Mouse (Mus musculus) lung, embryonic 14.5 days (tissue): ENCODE measurements around the gene Rps18. TPM values are rescaled to one million over a fixed set of nuclear protein-coding genes. Genes with fewer than 3 reads are reported as not detected.

ENCODE experiments used
- ATAC-seq: fragments of 200-750 bp; cut with Nextera tagmentation; 2 replicates; pipeline ENCODE4 v1.8.0; 2017; ENCODE audit warnings: mild to moderate bottlenecking, moderate TSS enrichment, moderate library complexity; ENCODE audit not compliant: insufficient read depth
- DNase-seq: peaks from one replicate; pipeline ENCODE4 v3.0.0-alpha.2; 2015
- H3K27ac ChIP-seq: fragments of 300-500 bp; sonication (generic); 2 replicates; pipeline ENCODE4 v1.5.1; 2014; ENCODE audit warnings: low read depth, mild to moderate bottlenecking, moderate library complexity
- H3K27me3 ChIP-seq: fragments of 300-500 bp; sonication (generic); 2 replicates; pipeline ENCODE4 v1.6.1; 2014; ENCODE audit warnings: low read length, control low read depth; ENCODE audit not compliant: insufficient read depth
- H3K36me3 ChIP-seq: fragments of 300-500 bp; sonication (generic); 2 replicates; pipeline ENCODE4 v1.6.1; 2014; ENCODE audit warnings: control low read depth; ENCODE audit not compliant: insufficient read depth
- H3K4me1 ChIP-seq: fragments of 300-500 bp; sonication (generic); 2 replicates; pipeline ENCODE4 v1.6.1; 2014; ENCODE audit warnings: antibody characterized with exemption, control low read depth; ENCODE audit not compliant: insufficient read depth
- H3K4me2 ChIP-seq: fragments of 300-500 bp; sonication (generic); 2 replicates; pipeline ENCODE4 v1.6.1; 2014; ENCODE audit warnings: mild to moderate bottlenecking
- H3K4me3 ChIP-seq: fragments of 300-500 bp; sonication (generic); 2 replicates; pipeline ENCODE4 v1.5.1; 2014; ENCODE audit warnings: low read depth, low read length
- H3K9ac ChIP-seq: fragments of 300-500 bp; sonication (generic); 2 replicates; pipeline ENCODE4 v1.6.1; 2014
- H3K9me3 ChIP-seq: fragments of 300-500 bp; sonication (generic); 2 replicates; pipeline ENCODE4 v1.6.1; 2016; ENCODE audit warnings: low read depth, low read length, control low read depth
- CTCF ChIP-seq: IDR thresholded peaks from 2 replicates; pipeline ENCODE4 v1.5.1; 2016; ENCODE audit warnings: antibody characterized with exemption, low read depth
- WGBS: fragments of 180-500 bp; shearing (Covaris S2); extraction: QIAGEN DNeasy Blood & Tissue Kit; methylation state at CpG from one replicate; pipeline ENCODE4 v1.1.7; 2014; 5-methylcytosine and 5-hydroxymethylcytosine counted together
- polyA plus RNA-seq: library from polyadenylated mRNA; unstranded; fragments of >200 nt; fragmentation: Nextera tagmentation; extraction: Ambion mirVana; gene quantifications from 2 replicates; pipeline ENCODE4 v1.2.1, GENCODE M21; 2014

Gene Rps18
- polyA plus RNA-seq, 1 experiment from 2014 or later, result 2,085 TPM

DNA sequence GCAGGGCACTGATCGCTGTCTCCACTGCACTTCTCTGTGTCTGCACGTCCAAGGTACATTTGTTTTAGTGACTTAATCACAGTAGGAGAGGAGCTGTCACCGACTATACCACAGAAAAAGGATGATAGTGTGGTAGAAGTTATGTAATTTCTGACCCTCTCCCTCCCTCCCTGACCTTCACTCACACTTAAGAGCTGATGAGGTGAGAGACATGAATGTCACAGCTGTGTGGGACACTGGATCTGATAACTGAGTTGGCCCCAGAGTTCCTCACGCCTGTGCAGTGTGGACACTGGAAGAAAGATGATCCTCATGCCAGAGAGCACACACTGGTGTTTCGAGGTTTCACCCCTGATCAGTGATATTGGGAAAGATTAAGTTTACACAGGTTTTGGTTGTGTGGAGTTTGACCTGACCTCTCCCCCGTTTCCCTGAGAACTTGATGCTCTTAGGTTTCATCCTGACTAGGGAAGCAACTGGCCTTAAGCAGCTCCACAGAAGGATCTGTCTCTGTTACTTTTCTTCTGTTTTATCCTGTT, 23.8 kb upstream of the Rps18 start:
- no peak overlapping the region for H3K4me2 ChIP-seq
- no peak for TF ChIP-seq CTCF
- WGBS, result 37% methylated on average over 6 of the region's 6 CpGs
- H3K27ac ChIP-seq, result no peak overlapping the region
- ATAC-seq (no peak), DNase-seq (peak; percentile 32)
- no peak overlapping the region for H3K9ac ChIP-seq
- peaks cover 5% of the 10 kb centered on the region; the same call in 1 of the 2 replicates for H3K4me1 ChIP-seq
- no peaks in the 10 kb centered on the region for H3K36me3 ChIP-seq
- H3K27me3 ChIP-seq, result peaks cover 42% of the 10 kb centered on the region
- no peaks in the 10 kb centered on the region for H3K9me3 ChIP-seq
- H3K4me3 ChIP-seq, result no peak overlapping the region

DNA sequence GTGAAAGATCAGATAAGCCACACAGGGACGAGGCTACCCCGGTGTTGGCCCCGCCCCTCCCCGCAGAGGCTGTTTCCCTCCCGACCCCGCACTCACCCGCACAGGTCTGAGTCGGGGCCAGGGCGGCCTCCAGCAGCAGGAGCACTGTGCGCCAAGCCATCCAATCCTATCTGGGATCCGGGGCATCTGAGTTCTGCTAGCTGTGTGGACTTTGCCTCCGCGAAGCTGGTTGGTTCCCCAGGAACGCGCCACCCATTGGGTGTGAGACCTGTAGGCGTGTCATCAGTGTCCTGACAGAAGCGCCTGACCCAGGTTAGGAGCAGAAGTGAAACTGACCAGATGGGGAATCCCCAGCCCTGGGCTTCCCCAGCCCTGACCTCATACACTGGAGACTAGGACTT, 22.8 kb upstream of the Rps18 start:
- no peak overlapping the region for H3K27ac ChIP-seq
- no peaks in the 10 kb centered on the region for H3K36me3 ChIP-seq
- H3K9me3 ChIP-seq, result no peaks in the 10 kb centered on the region
- under 1% methylated on average over 17 of the region's 17 CpGs for WGBS
- TF ChIP-seq CTCF, result no peak
- H3K4me2 ChIP-seq, result peak overlapping the region; percentile 59
- H3K9ac ChIP-seq, result no peak overlapping the region
- peaks cover 5% of the 10 kb centered on the region; the same call in 1 of the 2 replicates for H3K4me1 ChIP-seq
- peak overlapping the region; percentile 32 for H3K4me3 ChIP-seq
- H3K27me3 ChIP-seq, result peaks cover 42% of the 10 kb centered on the region
- DNase-seq, result peak; percentile 60
- ATAC-seq, result peak; percentile 13; the same call in 1 of the 2 replicates

DNA sequence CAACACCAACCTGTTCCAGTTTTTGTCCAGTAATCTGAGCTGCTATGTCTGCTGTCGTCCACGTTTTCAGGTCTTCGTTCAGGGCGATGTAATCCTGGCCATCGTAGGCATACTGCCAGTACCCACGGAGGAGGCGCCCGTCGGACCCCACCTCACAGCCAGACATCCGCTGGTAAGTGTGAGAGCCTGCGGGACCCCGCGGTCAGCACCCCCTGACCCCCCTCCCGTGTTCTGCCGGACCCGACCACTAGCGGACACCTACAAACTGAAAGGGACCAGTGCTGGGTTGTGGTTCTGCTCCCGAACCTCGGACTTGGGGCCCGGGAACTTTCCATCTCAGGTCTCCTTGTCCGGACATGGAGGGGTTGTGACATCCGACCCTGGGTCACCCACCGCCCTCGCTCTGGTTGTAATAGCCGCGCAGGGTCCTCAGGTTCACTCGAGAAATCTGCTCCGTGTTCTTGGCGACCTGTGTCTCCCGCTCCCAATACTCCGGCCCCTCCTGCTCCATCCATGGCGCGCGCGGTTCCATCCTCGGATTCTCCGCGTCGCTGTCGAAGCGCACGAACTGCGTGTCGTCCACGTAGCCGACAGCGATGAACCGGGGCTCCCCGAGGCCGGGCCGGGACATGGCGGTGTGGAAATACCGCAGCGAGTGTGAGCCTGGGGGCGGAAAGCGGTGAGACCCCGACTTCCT, 22.2 kb upstream of the Rps18 start:
- Histone ChIP-seq H3K9me3 (no peaks in the 10 kb centered on the region), H3K27ac (no peak overlapping the region), H3K4me1 (peaks cover 5% of the 10 kb centered on the region; the same call in 1 of the 2 replicates), H3K36me3 (no peaks in the 10 kb centered on the region), H3K4me2 (peak overlapping the region; percentile 59), H3K9ac (no peak overlapping the region), H3K4me3 (peak overlapping the region; percentile 32), H3K27me3 (peaks cover 42% of the 10 kb centered on the region)
- WGBS, result 2% methylated on average over 56 of the region's 57 CpGs
- no peak for TF ChIP-seq CTCF
- DNase-seq (no peak), ATAC-seq (no peak)

DNA sequence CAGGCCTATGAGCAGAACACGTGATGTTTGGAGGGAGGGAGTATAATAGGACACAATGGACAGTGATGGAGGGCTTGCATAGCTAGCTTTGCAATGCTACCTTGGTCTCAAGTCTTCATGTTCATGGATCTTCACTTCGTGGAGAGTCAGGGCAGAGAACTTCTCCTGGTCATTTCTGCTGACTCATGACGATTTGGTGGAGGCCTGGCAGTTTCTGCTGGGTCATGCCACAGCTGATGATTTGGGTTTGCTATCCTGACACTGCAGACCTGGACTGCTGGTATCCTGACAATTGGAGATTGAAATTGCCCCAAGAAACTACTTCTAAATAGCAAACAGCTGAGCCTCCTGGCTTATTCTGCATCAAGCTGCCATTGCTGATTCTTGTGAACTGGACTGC, 17.8 kb upstream of the Rps18 start:
- no peak for TF ChIP-seq CTCF
- Histone ChIP-seq H3K4me3 (no peak overlapping the region), H3K27me3 (peaks cover 21% of the 10 kb centered on the region), H3K4me2 (no peak overlapping the region), H3K36me3 (no peaks in the 10 kb centered on the region), H3K9ac (no peak overlapping the region), H3K27ac (no peak overlapping the region), H3K9me3 (no peaks in the 10 kb centered on the region), H3K4me1 (no peaks in the 10 kb centered on the region)
- 57% methylated on average over 3 of the region's 3 CpGs for WGBS
- ATAC-seq (no peak), DNase-seq (no peak)

GRCm38 (mm10) chr17:33972691-33973090, 16.9 kb upstream of the Rps18 start:
- Histone ChIP-seq H3K9me3 (no peaks in the 10 kb centered on the region), H3K4me1 (no peaks in the 10 kb centered on the region), H3K36me3 (no peaks in the 10 kb centered on the region), H3K4me3 (no peak overlapping the region), H3K27ac (no peak overlapping the region), H3K27me3 (peaks cover 13% of the 10 kb centered on the region), H3K9ac (no peak overlapping the region), H3K4me2 (no peak overlapping the region)
- TF ChIP-seq CTCF, result no peak
- ATAC-seq (peak; percentile 42; the same call in 1 of the 2 replicates), DNase-seq (peak; percentile 89)
- 7% methylated on average over 1 of the region's 1 CpGs for WGBS

GRCm38 (mm10) chr17:33969394-33969793, 13.6 kb upstream of the Rps18 start:
- peak; percentile 34; the same call in 1 of the 2 replicates for TF ChIP-seq CTCF
- Histone ChIP-seq H3K36me3 (peaks cover 8% of the 10 kb centered on the region), H3K27me3 (no peaks in the 10 kb centered on the region), H3K4me1 (no peaks in the 10 kb centered on the region), H3K4me3 (no peak overlapping the region), H3K27ac (no peak overlapping the region), H3K4me2 (no peak overlapping the region), H3K9ac (no peak overlapping the region), H3K9me3 (no peaks in the 10 kb centered on the region)
- ATAC-seq (no peak), DNase-seq (no peak)
- WGBS, result 81% methylated on average over 4 of the region's 4 CpGs

DNA sequence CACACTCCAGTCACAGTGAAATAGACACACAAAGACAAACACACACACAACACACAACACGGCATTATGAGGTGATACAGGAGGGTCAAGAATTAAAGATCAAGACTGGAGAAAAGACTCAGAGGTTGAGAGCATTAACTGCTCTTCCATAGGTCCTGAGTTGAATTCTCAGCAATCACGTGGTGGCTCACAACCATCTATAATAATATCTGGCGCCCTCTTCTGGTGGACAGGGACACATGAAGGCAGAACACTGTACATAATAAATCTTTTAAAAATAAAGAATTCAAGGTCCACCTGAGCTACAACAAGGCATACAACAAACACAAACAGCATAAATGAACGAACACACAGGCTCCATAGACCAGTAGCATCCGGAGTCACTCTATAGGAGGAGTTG, 13.1 kb upstream of the Rps18 start:
- H3K9ac ChIP-seq, result no peak overlapping the region
- TF ChIP-seq CTCF, result peak; percentile 48
- H3K9me3 ChIP-seq, result no peaks in the 10 kb centered on the region
- no peak overlapping the region for H3K4me2 ChIP-seq
- no peaks in the 10 kb centered on the region for H3K4me1 ChIP-seq
- peaks cover 10% of the 10 kb centered on the region for H3K36me3 ChIP-seq
- DNase-seq (peak; percentile 69), ATAC-seq (peak; percentile 20; the same call in 1 of the 2 replicates)
- no peak overlapping the region for H3K27ac ChIP-seq
- H3K4me3 ChIP-seq, result no peak overlapping the region
- no peaks in the 10 kb centered on the region for H3K27me3 ChIP-seq
- 25% methylated on average over 5 of the region's 5 CpGs for WGBS
